Mouse (Mus musculus) telencephalon, adult 2 months (tissue): Measurements from ENCODE around the gene Trpm3.

ENCODE experiments used
- DNase-seq: peaks from one replicate; pipeline ENCODE4 v3.0.0-alpha.2; 2011; ENCODE audit warnings: low read depth, low spot score

Gene Trpm3

DNA sequence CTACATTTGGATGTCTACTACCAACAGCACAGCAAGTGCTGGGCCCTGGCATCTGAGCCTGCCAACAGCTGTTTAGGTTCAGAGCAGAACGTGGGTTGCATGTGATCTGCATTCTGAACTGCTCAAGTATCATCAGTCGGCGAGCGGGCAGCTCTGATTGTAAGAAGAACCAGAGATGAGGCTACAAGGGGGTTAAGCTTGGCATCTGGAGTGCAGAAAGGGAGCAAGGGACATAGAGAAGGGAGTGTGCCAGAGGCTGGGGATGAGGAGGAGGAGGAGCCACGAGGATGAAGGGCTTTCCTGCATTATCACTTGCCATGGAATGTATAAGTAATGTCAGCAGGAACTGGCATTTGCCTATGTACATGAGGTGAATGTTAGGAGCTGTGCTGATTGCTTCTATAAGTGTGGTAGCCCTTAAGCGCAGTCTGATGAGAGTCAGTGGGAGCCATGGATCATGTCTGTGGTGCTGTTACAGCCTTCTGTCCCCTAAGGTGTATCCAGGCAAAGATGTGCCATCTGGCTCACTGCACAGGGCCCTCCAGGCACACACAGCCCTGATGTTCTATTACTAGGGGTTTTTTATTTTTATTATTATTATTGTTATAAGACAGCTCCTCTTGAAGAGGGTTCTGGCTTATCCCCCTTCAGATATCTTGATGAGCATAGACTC is 825.0 kb downstream of the Trpm3 start:
- no peak for DNase-seq

GRCm38 (mm10) chr19:22965470-22965869 is 826.6 kb downstream of the Trpm3 start:
- no peak for DNase-seq

DNA sequence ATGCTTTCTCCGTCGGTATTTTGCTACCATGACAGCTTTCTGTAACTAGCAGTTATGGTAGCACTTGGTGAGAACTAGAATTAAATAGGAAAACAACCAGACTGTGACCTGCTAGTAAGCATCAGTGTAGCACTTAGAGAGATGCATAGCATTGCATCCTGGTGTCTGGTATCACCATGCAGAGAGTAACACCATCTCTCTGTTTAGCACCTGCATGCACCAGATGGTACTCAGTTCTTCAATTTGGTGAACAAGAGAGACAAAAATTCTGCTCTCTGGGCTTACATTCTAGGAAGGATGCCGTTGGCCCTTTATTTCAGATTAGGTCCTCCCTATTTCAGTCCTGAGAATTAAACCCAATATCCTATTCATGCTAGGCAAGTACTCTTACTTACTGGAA is 834.4 kb downstream of the Trpm3 start:
- DNase-seq: no peak

- DNase-seq: no peak
These were observed 834.9 kb downstream of the Trpm3 start for GRCm38 (mm10) chr19:22973727-22974126.

DNA sequence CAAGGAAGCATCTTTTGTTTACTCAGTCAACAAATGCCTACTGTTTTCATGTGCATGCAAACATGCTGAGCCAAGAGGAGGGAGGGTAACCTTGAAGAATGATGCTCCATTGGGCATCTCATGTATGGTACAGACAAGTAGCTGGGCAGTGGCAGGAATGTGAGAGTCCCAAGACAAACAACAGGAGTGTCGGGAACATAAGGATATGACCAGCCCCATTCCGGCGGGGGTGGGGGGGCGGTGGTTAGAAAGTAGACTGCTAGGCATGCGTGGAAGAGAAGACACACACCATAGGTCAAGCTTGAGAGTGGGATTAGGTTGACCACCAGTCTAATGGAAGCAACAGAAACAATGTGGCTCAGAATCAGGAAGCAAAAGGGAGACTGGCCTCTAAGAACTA is 837.0 kb downstream of the Trpm3 start:
- DNase-seq: no peak

- no peak for DNase-seq
These were observed 838.7 kb downstream of the Trpm3 start for GRCm38 (mm10) chr19:22977508-22977907.

DNA sequence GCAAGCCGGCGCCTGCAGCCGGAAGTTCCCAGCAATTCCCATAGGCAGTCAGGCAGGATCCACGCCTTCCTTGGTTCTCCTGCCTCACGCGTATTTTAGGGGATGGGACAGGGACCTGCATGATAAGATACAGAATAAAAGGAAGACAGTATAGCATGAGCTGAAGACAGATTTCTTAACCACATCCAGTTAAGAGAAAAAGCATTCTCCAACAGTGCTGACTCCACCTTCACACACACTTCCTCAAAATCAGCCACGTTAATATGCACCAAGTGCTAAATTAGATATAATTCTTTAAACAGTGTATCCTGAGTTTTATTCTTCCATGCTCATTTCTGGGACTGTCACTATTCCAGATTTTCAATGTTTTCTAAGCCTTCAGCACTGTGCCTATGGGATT is 839.9 kb downstream of the Trpm3 start:
- DNase-seq: no peak

DNA sequence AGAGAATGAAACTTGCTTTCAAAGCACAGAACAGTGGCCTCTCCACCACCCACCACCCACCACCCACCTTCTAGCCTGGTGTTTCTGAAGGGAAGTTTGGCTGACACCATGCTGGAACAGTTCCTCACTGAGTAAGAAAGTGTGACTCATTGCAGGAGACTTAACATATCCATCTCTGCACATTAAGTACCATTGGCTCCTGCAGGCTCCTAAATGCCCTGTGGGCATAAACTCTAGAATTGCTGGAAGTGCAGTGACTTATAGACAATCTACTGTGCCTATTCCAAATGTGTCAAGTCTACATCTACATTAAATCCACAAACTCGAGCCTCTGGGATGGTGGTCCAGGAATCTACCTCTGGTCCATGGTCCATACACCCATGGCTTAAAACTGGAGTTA is 840.3 kb downstream of the Trpm3 start:
- DNase-seq: no peak

- DNase-seq: no peak
These were observed 849.1 kb downstream of the Trpm3 start for GRCm38 (mm10) chr19:22987914-22988313.

DNA sequence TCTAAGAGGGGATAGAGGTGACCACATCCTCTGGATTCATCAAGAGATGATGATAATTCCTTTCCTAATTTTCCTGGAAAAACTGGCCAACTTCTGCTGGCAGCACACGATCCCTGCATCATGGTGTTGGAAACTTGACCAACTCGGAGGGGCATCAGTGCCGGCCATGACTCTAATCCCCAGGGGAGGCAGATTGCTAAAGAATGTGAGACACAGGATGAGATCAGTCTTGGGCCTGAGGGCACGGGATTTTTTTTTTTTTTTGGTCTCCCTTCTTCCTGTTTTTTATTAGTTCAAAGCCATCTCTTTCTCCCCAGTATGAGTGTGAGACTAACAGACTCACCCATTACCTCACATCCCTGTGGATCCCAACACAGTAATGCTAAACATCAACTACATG is 855.1 kb downstream of the Trpm3 start:
- no peak for DNase-seq

DNA sequence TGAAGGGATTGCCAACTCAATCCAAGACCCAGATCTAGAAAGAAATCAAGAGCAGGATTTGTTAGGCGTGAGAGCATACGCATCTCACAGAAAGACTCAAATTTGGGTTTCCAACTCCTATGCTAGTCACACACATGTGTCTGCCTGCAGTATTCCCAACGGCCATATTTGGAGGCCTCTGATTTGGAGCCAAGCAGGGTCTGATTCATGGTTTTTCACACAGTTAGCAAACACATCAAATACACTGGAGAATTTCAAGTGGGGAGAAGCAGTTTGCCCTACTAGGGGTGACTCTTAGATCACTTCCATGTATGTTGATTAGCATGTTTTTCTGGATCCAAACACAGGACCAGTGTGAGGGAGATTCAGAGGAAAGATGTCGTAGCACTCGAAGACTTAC is 855.7 kb downstream of the Trpm3 start:
- no peak for DNase-seq

DNA sequence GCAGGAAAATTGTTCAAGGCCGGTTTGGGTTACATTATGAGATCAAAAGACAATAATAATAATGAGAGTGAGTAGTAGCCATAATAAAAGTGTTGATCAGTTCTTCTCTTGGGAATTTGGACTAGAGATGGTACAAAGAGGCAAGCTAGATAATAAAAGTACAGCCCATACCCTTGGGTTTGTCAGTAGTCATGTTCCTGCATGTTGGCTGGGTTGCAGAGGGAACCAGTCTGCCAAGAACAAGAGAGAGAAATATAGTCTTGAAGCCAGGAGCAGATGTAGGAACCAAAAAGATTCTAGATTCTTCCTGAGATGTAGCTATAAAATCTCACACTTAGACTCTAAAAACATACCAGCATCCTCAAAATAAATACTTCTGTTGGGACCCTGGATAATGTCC is 861.4 kb downstream of the Trpm3 start:
- no peak for DNase-seq

DNA sequence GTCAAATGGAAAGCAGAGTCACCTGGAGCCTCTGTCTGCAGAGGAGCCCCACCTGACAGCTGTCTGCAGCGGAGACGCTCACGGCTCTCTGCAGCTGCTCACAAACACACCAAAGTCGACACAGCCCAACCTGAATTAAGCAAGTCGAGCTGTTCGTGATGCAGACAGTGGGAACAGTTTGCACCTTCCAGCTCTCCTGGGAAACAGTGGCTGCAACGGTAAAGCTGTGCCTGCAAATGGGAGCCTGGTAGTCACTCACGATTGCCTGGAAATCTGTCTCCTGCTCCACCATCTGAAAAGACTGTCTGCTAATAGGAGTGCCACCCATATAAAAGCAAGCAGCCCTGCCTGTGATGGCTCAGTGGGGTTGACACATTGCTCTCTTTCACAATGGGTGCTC is 865.0 kb downstream of the Trpm3 start:
- DNase-seq: peak; percentile 49

DNA sequence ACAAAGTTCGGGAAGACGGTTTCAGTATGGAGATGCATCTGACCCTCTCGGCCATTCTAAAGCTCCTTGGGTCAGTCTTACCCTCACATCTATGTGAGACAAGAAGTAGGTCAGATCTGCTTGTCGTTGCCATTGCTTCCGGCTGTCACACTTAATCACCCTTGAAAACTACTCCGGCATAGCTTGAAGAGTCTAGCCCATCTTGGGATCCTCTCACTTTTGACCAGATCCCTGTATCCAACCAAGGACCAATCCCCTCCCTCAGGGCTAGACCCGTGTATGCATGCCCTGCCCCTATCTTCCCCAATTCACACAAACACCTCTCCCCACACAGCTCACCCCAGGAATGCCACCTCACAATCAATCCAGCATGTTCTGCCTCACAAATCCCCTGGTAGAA is 867.0 kb downstream of the Trpm3 start:
- no peak for DNase-seq

- DNase-seq: no peak
These were observed 867.8 kb downstream of the Trpm3 start for GRCm38 (mm10) chr19:23006517-23007273.

DNA sequence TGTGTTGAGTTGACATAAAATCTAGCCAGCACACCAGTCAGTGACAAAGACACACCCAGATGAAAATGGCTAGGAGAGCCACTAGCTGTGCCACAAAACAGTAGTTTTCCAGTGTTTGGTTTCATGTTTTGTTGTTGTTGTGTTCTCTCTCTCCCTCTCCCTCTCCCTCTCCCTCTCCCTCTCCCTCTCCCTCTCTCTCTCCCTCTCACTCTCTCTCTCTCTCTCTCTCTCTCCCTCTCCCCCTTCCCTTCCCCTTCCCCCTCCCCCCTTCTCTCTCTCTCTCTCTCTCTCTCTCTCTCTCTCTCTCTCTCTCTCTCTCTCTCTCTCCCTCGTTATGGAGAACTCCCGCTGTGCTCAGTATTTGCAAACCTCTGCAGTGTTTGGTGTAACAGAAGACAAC is 874.8 kb downstream of the Trpm3 start:
- DNase-seq: no peak

- DNase-seq: no peak
These were observed 876.7 kb downstream of the Trpm3 start for GRCm38 (mm10) chr19:23015516-23015915.

GRCm38 (mm10) chr19:23018186-23018727 is 879.4 kb downstream of the Trpm3 start:
- no peak for DNase-seq

GRCm38 (mm10) chr19:23022902-23023301 is 884.1 kb downstream of the Trpm3 start:
- DNase-seq: no peak

- DNase-seq: no peak
These were observed 884.6 kb downstream of the Trpm3 start for GRCm38 (mm10) chr19:23023316-23023960.

DNA sequence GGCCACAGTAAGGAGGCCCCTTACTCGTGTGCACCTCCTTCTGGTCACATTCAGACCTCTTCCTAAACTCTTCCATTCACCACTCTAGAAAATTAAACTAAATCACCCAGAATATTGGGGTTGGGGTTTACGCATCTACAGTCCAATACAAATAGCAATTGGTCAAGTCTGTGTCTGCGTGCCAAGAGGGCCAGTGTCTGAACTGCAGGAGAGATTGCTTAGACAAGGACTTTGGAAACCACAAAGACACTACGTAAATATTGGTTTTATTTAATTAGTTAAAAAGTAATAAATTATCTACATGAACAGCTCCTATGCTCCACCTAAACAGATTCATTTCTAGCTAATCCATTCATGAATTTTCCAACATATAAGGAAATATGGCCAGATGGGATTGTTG is 886.0 kb downstream of the Trpm3 start:
- DNase-seq: no peak

- no peak for DNase-seq
These were observed 887.6 kb downstream of the Trpm3 start for GRCm38 (mm10) chr19:23026427-23026826.

DNA sequence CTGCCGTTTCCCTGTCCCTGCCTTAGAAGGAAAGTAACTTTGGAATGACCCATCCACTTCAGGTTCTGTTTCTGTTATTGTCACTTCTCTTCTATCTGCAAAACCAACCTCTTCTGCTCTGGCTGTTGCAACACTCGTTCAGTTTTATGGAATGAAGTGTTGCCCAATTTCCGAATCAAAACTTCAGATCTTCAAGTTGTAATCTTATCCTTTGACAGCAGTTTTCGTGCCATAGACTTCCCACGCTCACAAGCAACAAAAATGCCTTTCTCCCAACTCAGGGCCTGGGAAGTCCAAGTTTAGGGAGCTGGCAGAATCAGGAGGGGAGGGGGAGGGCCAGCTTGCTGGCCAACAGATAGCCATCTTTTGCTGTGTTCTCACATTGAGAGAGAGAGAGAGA is 889.4 kb downstream of the Trpm3 start:
- no peak for DNase-seq
